Mouse (Mus musculus) mammary gland, adult 2 months (tissue): ENCODE data around the gene Gm6583. TPM values are rescaled to one million over a fixed set of nuclear protein-coding genes. Genes with fewer than 3 reads are reported as not detected.

Experiments used
- polyA plus RNA-seq: library from polyadenylated mRNA; depleted of rRNA; stranded (reverse); fragments of >200 nt; gene quantifications from 2 replicates; pipeline ENCODE4 v1.2.3, GENCODE M21; 2012; ENCODE audit warnings: low replicate concordance; rRNA removed

Gm6583 gene
- not detected in 2 replicates for polyA plus RNA-seq

GRCm38 (mm10) chr5:112355910-112356309, at the start of gene Gm6583:
Gm6583 (minus strand) TSS chr5:112356033.

GRCm38 (mm10) chr5:112394779-112395443, 39.1 kb upstream of the Gm6583 start, which contains the start of gene Asphd2:
Asphd2 (minus strand) TSS chr5:112394866.

GRCm38 (mm10) chr5:112342463-112343204, 13.2 kb downstream of the Gm6583 start, which contains the start of the genes Srrd and Hps4:
Srrd (minus strand) TSS chr5:112343040.
Hps4 (plus strand) TSS chr5:112343083.

GRCm38 (mm10) chr5:112325546-112326445, 30.0 kb downstream of the Gm6583 start, which contains the start of gene Tfip11:
Tfip11 (plus strand) TSS chr5:112326358.

Other genes starting within 250 kb of the Gm6583 start
- gene Cryba4, start 103.5 kb downstream of the Gm6583 start, polyA plus RNA-seq: 1.2 TPM in 1 of 2 replicates, not detected in the other
- 0.27 TPM in 1 of 2 replicates, not detected in the other for gene Crybb1, start 100.2 kb downstream of the Gm6583 start, polyA plus RNA-seq
- gene Tpst2, start 79.3 kb downstream of the Gm6583 start, polyA plus RNA-seq: 49.2 and 96.8 TPM in 2 replicates
- 28.2 and 38.2 TPM in 2 replicates for gene Tfip11, start 29.7 kb downstream of the Gm6583 start, polyA plus RNA-seq
- gene Srrd, start 13.0 kb downstream of the Gm6583 start, polyA plus RNA-seq: 46.8 and 51.7 TPM in 2 replicates
- 40.5 and 58.5 TPM in 2 replicates for gene Hps4, start 12.9 kb downstream of the Gm6583 start, polyA plus RNA-seq
- 4.9 and 6.1 TPM in 2 replicates for gene Asphd2, start 38.8 kb upstream of the Gm6583 start, polyA plus RNA-seq
- gene Gm6588, start 93.4 kb upstream of the Gm6583 start, polyA plus RNA-seq: not detected in 2 replicates
- 0.26 and 0.30 TPM in 2 replicates for gene Sez6l, start 221.2 kb upstream of the Gm6583 start, polyA plus RNA-seq